Mouse (Mus musculus): ENCODE measurements around the gene Unc50. TPM values are rescaled to one million over a fixed set of nuclear protein-coding genes. Genes with fewer than 3 reads are reported as not detected.
A peak's percentile ranks its signal among the peaks of the same experiment; 100 is the strongest.

Gene Unc50
- polyA plus RNA-seq (2015; fragmentation: Nextera tagmentation; extraction: Ambion mirVana): 145 and 150 TPM in 2 replicates

DNA sequence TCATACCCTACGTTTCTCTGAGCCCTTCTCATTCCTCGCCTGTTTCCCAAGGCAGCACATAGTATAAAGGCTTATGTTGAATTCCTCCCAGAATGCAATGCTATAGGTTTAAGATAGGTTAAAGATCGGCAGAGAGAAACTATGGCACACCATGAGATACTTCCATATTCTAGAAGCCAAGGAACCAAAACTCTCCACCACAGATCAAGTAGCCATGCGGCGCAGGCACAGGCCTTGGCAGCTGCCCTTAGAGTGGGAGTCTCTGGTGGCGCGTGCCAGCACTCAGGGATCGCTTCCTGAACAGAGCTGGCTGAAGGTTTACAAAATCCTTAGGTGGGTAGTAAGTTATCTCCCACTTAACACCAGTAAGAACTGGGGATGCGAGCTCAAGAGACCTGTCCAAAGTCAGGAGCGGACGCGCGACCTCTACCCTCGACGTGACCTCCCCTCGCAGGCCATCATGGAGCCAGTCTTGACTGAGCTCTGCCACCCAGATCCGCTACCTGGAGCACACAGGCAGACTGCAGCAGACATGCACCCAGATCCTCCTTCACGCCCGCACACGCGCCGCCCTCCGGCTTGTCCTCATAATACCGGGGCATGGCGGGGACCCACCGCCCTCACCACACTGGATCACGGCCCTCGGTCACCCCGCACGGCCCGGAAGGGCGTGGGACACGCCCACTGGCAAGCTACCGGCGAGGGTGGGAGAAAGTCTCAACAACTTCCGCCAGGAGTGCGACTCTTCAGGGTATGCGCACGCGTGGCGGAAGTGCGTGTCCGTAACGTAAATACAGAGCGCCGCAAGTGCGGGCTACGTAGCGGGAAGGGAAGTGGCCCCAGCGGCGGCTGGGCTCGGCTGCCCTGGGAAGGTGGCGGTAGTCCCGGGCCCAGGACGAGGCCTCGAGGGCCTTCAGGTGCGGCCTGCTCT is at the start of gene Unc50, which contains the start of gene Coa5:
TSS of gene Unc50 (plus strand) at position 774 of the 931 bp plus-strand sequence.
TSS of gene Coa5 (minus strand) at position 738 of the 931 bp plus-strand sequence.
- peak within 1 kb of the TSS; percentile 85 for H3K27ac ChIP-seq
- H3K27me3 ChIP-seq: no peaks in the 10 kb centered on the region
- peaks cover 22% of the 10 kb centered on the region for H3K4me1 ChIP-seq
- H3K9ac ChIP-seq: peak within 1 kb of the TSS; percentile 89
- ATAC-seq (ENCODE audit: insufficient number of reproducible peaks, low FRiP score, low TSS enrichment, low read depth): peak; percentile 96
- peak within 1 kb of the TSS; percentile 98 for H3K4me3 ChIP-seq
- WGBS: 2% methylated on average over 57 of the region's 57 CpGs
- H3K4me2 ChIP-seq: peak within 1 kb of the TSS; percentile 83
- H3K36me3 ChIP-seq: peaks cover 43% of the 10 kb centered on the region
- H3K9me3 ChIP-seq: no peaks in the 10 kb centered on the region

DNA sequence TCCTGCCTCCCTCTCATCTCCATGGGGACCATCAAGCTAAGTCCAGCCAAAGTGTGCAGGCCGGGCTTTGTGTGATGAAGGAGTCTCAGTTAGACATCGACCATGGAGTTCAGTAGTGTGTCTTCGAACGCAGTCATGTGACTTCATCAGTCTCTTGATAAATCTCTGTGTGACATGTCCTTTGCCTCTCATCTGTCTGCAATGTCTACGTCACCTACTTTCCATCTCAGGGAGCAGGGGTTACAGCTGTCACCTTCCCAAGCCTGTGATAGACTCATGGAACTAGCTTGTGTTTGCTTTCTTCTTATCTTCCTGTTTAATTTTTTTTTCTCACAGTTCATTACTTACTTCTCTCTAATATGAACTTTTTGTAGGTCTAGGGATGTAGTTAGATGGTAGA is 49.0 kb upstream of the Unc50 start:
- Histone ChIP-seq H3K4me1 (no peaks in the 10 kb centered on the region), H3K27me3 (no peaks in the 10 kb centered on the region), H3K9ac (no peak overlapping the region), H3K9me3 (no peaks in the 10 kb centered on the region), H3K36me3 (peaks cover 21% of the 10 kb centered on the region), H3K4me3 (no peak overlapping the region), H3K27ac (no peak overlapping the region), H3K4me2 (no peak overlapping the region)
- 90% methylated on average over 5 of the region's 5 CpGs for WGBS
- ATAC-seq (ENCODE audit: insufficient number of reproducible peaks, low FRiP score, low TSS enrichment, low read depth): no peak

DNA sequence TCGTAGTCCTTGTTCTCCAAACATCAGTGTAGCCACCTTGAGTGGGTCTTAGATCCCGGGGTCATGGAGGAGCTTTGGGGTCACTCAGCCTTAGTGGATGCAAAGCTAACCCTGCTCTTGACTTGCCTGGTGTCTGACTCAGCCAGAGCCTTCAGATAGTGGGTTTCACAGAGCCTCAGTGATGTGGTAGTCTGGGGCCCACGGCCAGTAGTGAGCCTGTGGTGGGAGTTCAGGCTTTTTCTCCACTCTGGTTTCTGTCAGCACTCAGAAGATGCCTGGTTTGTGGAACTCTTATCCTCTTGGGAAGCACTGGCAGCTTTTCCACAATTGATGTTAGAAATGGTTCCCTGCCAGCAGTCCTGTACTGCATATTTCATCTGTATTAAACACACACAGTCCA is 45.6 kb upstream of the Unc50 start:
- no peaks in the 10 kb centered on the region for H3K27me3 ChIP-seq
- H3K4me2 ChIP-seq: no peak overlapping the region
- H3K9me3 ChIP-seq: no peaks in the 10 kb centered on the region
- no peak for ATAC-seq (ENCODE audit: insufficient number of reproducible peaks, low FRiP score, low TSS enrichment, low read depth)
- WGBS: 83% methylated on average over 3 of the region's 3 CpGs
- no peak overlapping the region for H3K9ac ChIP-seq
- no peak overlapping the region for H3K27ac ChIP-seq
- H3K4me1 ChIP-seq: no peaks in the 10 kb centered on the region
- H3K36me3 ChIP-seq: peaks cover 20% of the 10 kb centered on the region
- H3K4me3 ChIP-seq: no peak overlapping the region

- Histone ChIP-seq H3K27me3 (no peaks in the 10 kb centered on the region), H3K9ac (no peak overlapping the region), H3K4me2 (no peak overlapping the region), H3K4me1 (no peaks in the 10 kb centered on the region), H3K9me3 (no peaks in the 10 kb centered on the region), H3K36me3 (peaks cover 22% of the 10 kb centered on the region), H3K27ac (no peak overlapping the region), H3K4me3 (no peak overlapping the region)
- ATAC-seq (ENCODE audit: insufficient number of reproducible peaks, low FRiP score, low TSS enrichment, low read depth): no peak
- WGBS: 68% methylated on average over 7 of the region's 7 CpGs
These were observed 43.4 kb upstream of the Unc50 start for GRCm38 (mm10) chr1:37386448-37386971.

GRCm38 (mm10) chr1:37393174-37393573 is 36.8 kb upstream of the Unc50 start:
- H3K4me2 ChIP-seq: no peak overlapping the region
- H3K9me3 ChIP-seq: no peaks in the 10 kb centered on the region
- WGBS: 74% methylated on average over 5 of the region's 5 CpGs
- no peaks in the 10 kb centered on the region for H3K4me1 ChIP-seq
- no peaks in the 10 kb centered on the region for H3K27me3 ChIP-seq
- H3K36me3 ChIP-seq: peaks cover 55% of the 10 kb centered on the region
- H3K9ac ChIP-seq: no peak overlapping the region
- no peak overlapping the region for H3K4me3 ChIP-seq
- ATAC-seq (ENCODE audit: insufficient number of reproducible peaks, low FRiP score, low TSS enrichment, low read depth): no peak
- H3K27ac ChIP-seq: no peak overlapping the region

DNA sequence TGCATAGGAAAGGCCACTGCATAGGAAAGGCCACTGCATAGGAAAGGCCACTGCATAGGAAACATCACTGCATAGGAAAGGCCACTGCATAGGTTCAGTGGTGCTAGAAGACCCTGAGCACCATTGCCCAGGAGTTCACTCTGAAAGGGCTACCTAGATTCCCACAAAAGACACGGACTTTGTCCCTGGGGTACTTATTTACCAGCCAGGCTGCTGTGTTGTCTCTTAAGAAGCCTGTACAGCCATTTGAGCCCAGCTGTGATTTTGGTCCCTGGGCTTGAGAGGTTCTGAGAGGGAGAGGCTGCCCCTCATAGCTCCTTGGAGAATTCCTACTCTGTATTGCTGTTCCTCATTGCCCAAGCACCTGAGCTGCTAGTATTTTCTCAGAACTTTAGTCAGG is 33.5 kb upstream of the Unc50 start:
- Histone ChIP-seq H3K27me3 (no peaks in the 10 kb centered on the region), H3K4me1 (no peaks in the 10 kb centered on the region), H3K36me3 (peaks cover 49% of the 10 kb centered on the region), H3K27ac (no peak overlapping the region), H3K4me2 (no peak overlapping the region), H3K9ac (no peak overlapping the region), H3K4me3 (no peak overlapping the region), H3K9me3 (no peaks in the 10 kb centered on the region)
- no peak for ATAC-seq (ENCODE audit: insufficient number of reproducible peaks, low FRiP score, low TSS enrichment, low read depth)
- WGBS: 61% methylated on average over 1 of the region's 1 CpGs

GRCm38 (mm10) chr1:37398961-37399360 is 31.0 kb upstream of the Unc50 start:
- no peak overlapping the region for H3K4me2 ChIP-seq
- H3K4me3 ChIP-seq: no peak overlapping the region
- ATAC-seq (ENCODE audit: insufficient number of reproducible peaks, low FRiP score, low TSS enrichment, low read depth): no peak
- 28% methylated on average over 3 of the region's 3 CpGs for WGBS
- no peak overlapping the region for H3K27ac ChIP-seq
- no peaks in the 10 kb centered on the region for H3K9me3 ChIP-seq
- H3K27me3 ChIP-seq: no peaks in the 10 kb centered on the region
- peaks cover 43% of the 10 kb centered on the region for H3K36me3 ChIP-seq
- H3K9ac ChIP-seq: no peak overlapping the region
- no peaks in the 10 kb centered on the region for H3K4me1 ChIP-seq

DNA sequence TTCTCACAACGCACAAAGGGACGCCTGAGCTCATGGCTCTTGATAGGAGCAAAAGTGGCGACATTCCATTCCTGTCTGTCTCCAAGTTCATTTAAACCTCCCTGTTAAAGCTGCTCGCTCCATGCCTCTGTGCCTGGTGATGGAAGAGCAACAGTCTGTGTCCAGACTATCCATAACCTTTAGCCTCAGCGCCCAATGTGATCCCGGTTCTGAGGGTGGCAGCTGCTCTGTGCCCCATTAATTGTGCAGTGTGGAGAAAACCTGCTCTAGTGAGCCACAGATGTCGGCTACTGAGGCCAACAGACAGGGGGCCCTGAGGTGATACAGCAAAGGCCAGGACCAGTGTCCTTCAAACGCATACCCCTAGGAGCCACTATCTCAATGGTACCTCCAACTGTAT is 30.2 kb upstream of the Unc50 start:
- Histone ChIP-seq H3K4me3 (no peak overlapping the region), H3K4me2 (no peak overlapping the region), H3K27ac (no peak overlapping the region), H3K36me3 (peaks cover 41% of the 10 kb centered on the region), H3K4me1 (no peaks in the 10 kb centered on the region), H3K9me3 (no peaks in the 10 kb centered on the region), H3K27me3 (no peaks in the 10 kb centered on the region), H3K9ac (no peak overlapping the region)
- WGBS: 68% methylated on average over 8 of the region's 8 CpGs
- no peak for ATAC-seq (ENCODE audit: insufficient number of reproducible peaks, low FRiP score, low TSS enrichment, low read depth)

DNA sequence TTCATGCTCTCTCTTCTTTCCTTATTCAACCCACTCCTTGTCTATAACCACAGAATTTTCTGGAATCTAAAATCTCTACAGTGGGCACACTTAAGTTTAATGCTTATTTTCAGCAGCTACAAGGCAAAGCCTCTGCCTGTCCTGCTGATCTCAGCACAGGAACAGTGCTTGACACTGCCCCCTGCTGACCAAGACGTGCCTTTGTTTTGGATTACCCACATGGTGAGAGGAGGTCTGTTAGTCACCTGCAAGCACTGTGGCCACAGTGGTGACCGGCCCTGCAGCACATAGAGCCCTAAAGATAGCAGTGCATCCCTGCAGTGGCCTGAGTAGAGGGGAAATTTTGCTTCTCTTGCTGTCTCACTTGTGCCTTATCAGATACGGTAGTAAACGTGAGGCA is 28.3 kb upstream of the Unc50 start:
- Histone ChIP-seq H3K36me3 (peaks cover 29% of the 10 kb centered on the region), H3K4me1 (no peaks in the 10 kb centered on the region), H3K4me2 (no peak overlapping the region), H3K4me3 (no peak overlapping the region), H3K27ac (no peak overlapping the region), H3K9ac (no peak overlapping the region), H3K9me3 (no peaks in the 10 kb centered on the region), H3K27me3 (no peaks in the 10 kb centered on the region)
- ATAC-seq (ENCODE audit: insufficient number of reproducible peaks, low FRiP score, low TSS enrichment, low read depth): no peak
- WGBS: 57% methylated on average over 4 of the region's 4 CpGs

GRCm38 (mm10) chr1:37405137-37405536 is 24.8 kb upstream of the Unc50 start:
- Histone ChIP-seq H3K27ac (no peak overlapping the region), H3K4me3 (no peak overlapping the region), H3K9ac (no peak overlapping the region), H3K36me3 (peaks cover 14% of the 10 kb centered on the region; the same call in 1 of the 2 replicates), H3K9me3 (no peaks in the 10 kb centered on the region), H3K4me2 (no peak overlapping the region), H3K4me1 (no peaks in the 10 kb centered on the region), H3K27me3 (no peaks in the 10 kb centered on the region)
- 80% methylated on average over 2 of the region's 2 CpGs for WGBS
- ATAC-seq (ENCODE audit: insufficient number of reproducible peaks, low FRiP score, low TSS enrichment, low read depth): no peak

DNA sequence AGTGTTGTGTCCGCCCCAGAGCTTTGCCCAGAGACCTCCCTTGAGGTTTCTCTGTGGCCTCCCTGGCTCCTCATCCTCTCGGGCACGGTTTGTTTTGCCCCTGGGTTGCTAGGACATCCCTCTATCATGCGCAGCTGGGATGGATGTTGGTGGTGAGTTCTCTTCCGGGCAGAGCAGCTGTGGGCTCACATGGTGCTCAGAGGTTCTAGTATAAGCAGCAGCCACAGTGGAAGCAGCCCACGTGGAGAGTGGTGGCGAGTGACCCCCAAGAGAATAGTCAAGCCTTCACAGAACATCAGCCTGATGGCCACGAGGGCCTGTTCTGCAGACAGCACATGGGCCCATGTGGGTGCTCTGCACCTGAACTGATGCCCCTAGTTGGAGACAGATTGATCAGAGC is 22.7 kb upstream of the Unc50 start:
- Histone ChIP-seq H3K9ac (no peak overlapping the region), H3K27ac (no peak overlapping the region), H3K4me2 (no peak overlapping the region), H3K9me3 (no peaks in the 10 kb centered on the region), H3K4me3 (no peak overlapping the region), H3K27me3 (no peaks in the 10 kb centered on the region), H3K36me3 (peaks cover 10% of the 10 kb centered on the region; the same call in 1 of the 2 replicates), H3K4me1 (no peaks in the 10 kb centered on the region)
- 81% methylated on average over 8 of the region's 8 CpGs for WGBS
- ATAC-seq (ENCODE audit: insufficient number of reproducible peaks, low FRiP score, low TSS enrichment, low read depth): no peak

DNA sequence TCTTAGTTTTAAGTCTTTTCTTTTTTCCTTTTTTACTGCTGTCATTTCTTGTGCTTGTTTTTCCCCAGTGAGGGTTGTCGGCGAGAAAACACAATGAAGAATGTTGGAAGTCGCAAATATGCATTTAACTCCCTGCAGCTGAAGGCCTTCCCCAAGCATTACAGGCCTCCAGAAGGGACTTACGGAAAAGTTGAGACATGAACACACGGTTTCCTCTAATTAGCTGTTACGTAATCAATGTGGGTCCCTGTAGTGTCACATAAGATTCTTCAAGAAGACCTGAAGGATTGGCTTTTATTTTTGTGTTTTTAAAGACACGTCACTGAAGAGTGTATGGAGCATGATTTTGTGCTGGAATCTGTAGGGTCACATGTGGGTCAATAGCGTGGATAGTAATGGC is 21.9 kb upstream of the Unc50 start:
- H3K4me1 ChIP-seq: no peaks in the 10 kb centered on the region
- H3K36me3 ChIP-seq: 0 out of 2 replicates have a peak, but pooled peaks cover 2% of the 10 kb centered on the region
- 66% methylated on average over 8 of the region's 8 CpGs for WGBS
- H3K4me3 ChIP-seq: no peak overlapping the region
- H3K9me3 ChIP-seq: no peaks in the 10 kb centered on the region
- ATAC-seq (ENCODE audit: insufficient number of reproducible peaks, low FRiP score, low TSS enrichment, low read depth): no peak
- no peak overlapping the region for H3K27ac ChIP-seq
- no peak overlapping the region for H3K9ac ChIP-seq
- no peaks in the 10 kb centered on the region for H3K27me3 ChIP-seq
- no peak overlapping the region for H3K4me2 ChIP-seq
